Mouse (Mus musculus): Measurements from ENCODE around the gene Rabac1. TPM values are rescaled to one million over a fixed set of nuclear protein-coding genes. Genes with fewer than 3 reads are reported as not detected.

Rabac1 gene
- polyA plus RNA-seq, 1 experiment from 2014 or later, result 275 TPM

GRCm38 (mm10) chr7:24970341-24970740 is 2.2 kb downstream of the Rabac1 start:
- no peak for ATAC-seq (replicated peaks; ENCODE audit: extremely low read depth, insufficient read depth, low FRiP score)
- no peak overlapping the region for H3K4me3 ChIP-seq (ENCODE audit: low read length)
- H3K4me2 ChIP-seq (ENCODE audit: low read depth, low read length), result no peak overlapping the region
- no peaks in the 10 kb centered on the region for H3K9me3 ChIP-seq (replicated peaks; ENCODE audit: control insufficient read depth, low read length)
- H3K4me1 ChIP-seq (ENCODE audit: control insufficient read depth, insufficient read depth, low read length), result peaks cover 9% of the 10 kb centered on the region
- peaks cover 8% of the 10 kb centered on the region for H3K36me3 ChIP-seq (ENCODE audit: control insufficient read depth, insufficient read depth)
- 95% methylated on average over 3 of the region's 3 CpGs for WGBS
- no peaks in the 10 kb centered on the region for H3K27me3 ChIP-seq (ENCODE audit: control insufficient read depth, insufficient read depth, low read length)
- no peak overlapping the region for H3K27ac ChIP-seq (ENCODE audit: low read length)
- no peak overlapping the region for H3K9ac ChIP-seq (ENCODE audit: low read length)

- H3K9me3 ChIP-seq (replicated peaks; ENCODE audit: control insufficient read depth, low read length), result no peaks in the 10 kb centered on the region
- H3K27me3 ChIP-seq (ENCODE audit: control insufficient read depth, insufficient read depth, low read length), result no peaks in the 10 kb centered on the region
- peaks cover 8% of the 10 kb centered on the region for H3K36me3 ChIP-seq (ENCODE audit: control insufficient read depth, insufficient read depth)
- no peak overlapping the region for H3K27ac ChIP-seq (ENCODE audit: low read length)
- 77% methylated on average over 12 of the region's 12 CpGs for WGBS
- H3K4me3 ChIP-seq (ENCODE audit: low read length), result no peak overlapping the region
- H3K4me1 ChIP-seq (ENCODE audit: control insufficient read depth, insufficient read depth, low read length), result peaks cover 9% of the 10 kb centered on the region
- ATAC-seq (replicated peaks; ENCODE audit: extremely low read depth, insufficient read depth, low FRiP score), result no peak
- H3K4me2 ChIP-seq (ENCODE audit: low read depth, low read length), result no peak overlapping the region
- no peak overlapping the region for H3K9ac ChIP-seq (ENCODE audit: low read length)
These were observed 2.7 kb downstream of the Rabac1 start for GRCm38 (mm10) chr7:24969805-24970204.

GRCm38 (mm10) chr7:24968463-24968862 is 4.1 kb downstream of the Rabac1 start:
- Histone ChIP-seq H3K4me2 (ENCODE audit: low read depth, low read length) (no peak overlapping the region), H3K27ac (ENCODE audit: low read length) (no peak overlapping the region), H3K4me3 (ENCODE audit: low read length) (no peak overlapping the region), H3K9me3 (replicated peaks; ENCODE audit: control insufficient read depth, low read length) (no peaks in the 10 kb centered on the region), H3K9ac (ENCODE audit: low read length) (no peak overlapping the region), H3K4me1 (ENCODE audit: control insufficient read depth, insufficient read depth, low read length) (peaks cover 9% of the 10 kb centered on the region), H3K27me3 (ENCODE audit: control insufficient read depth, insufficient read depth, low read length) (no peaks in the 10 kb centered on the region), H3K36me3 (ENCODE audit: control insufficient read depth, insufficient read depth) (peaks cover 8% of the 10 kb centered on the region)
- WGBS, result 65% methylated on average over 6 of the region's 6 CpGs
- ATAC-seq (replicated peaks; ENCODE audit: extremely low read depth, insufficient read depth, low FRiP score), result no peak

- H3K9me3 ChIP-seq (replicated peaks; ENCODE audit: control insufficient read depth, low read length), result no peaks in the 10 kb centered on the region
- H3K27ac ChIP-seq (ENCODE audit: low read length), result no peak overlapping the region
- no peak overlapping the region for H3K4me3 ChIP-seq (ENCODE audit: low read length)
- peaks cover 8% of the 10 kb centered on the region for H3K36me3 ChIP-seq (ENCODE audit: control insufficient read depth, insufficient read depth)
- no peak overlapping the region for H3K9ac ChIP-seq (ENCODE audit: low read length)
- no peak overlapping the region for H3K4me2 ChIP-seq (ENCODE audit: low read depth, low read length)
- ATAC-seq (replicated peaks; ENCODE audit: extremely low read depth, insufficient read depth, low FRiP score), result no peak
- WGBS, result 83% methylated on average over 8 of the region's 8 CpGs
- H3K27me3 ChIP-seq (ENCODE audit: control insufficient read depth, insufficient read depth, low read length), result no peaks in the 10 kb centered on the region
- peaks cover 9% of the 10 kb centered on the region for H3K4me1 ChIP-seq (ENCODE audit: control insufficient read depth, insufficient read depth, low read length)
These were observed 4.6 kb downstream of the Rabac1 start for GRCm38 (mm10) chr7:24967966-24968365.

- H3K27me3 ChIP-seq (ENCODE audit: control insufficient read depth, insufficient read depth, low read length), result no peaks in the 10 kb centered on the region
- no peaks in the 10 kb centered on the region for H3K4me1 ChIP-seq (ENCODE audit: control insufficient read depth, insufficient read depth, low read length)
- WGBS, result 16% methylated on average over 5 of the region's 5 CpGs
- H3K9ac ChIP-seq (ENCODE audit: low read length), result no peak overlapping the region
- peaks cover 8% of the 10 kb centered on the region for H3K36me3 ChIP-seq (ENCODE audit: control insufficient read depth, insufficient read depth)
- no peak overlapping the region for H3K27ac ChIP-seq (ENCODE audit: low read length)
- H3K4me2 ChIP-seq (ENCODE audit: low read depth, low read length), result no peak overlapping the region
- no peak overlapping the region for H3K4me3 ChIP-seq (ENCODE audit: low read length)
- no peak for ATAC-seq (replicated peaks; ENCODE audit: extremely low read depth, insufficient read depth, low FRiP score)
- H3K9me3 ChIP-seq (replicated peaks; ENCODE audit: control insufficient read depth, low read length), result no peaks in the 10 kb centered on the region
These were observed 7.5 kb downstream of the Rabac1 start for GRCm38 (mm10) chr7:24964897-24965535.

GRCm38 (mm10) chr7:24964288-24964687 is 8.3 kb downstream of the Rabac1 start:
- Histone ChIP-seq H3K4me2 (ENCODE audit: low read depth, low read length) (no peak overlapping the region), H3K9ac (ENCODE audit: low read length) (no peak overlapping the region), H3K36me3 (ENCODE audit: control insufficient read depth, insufficient read depth) (peaks cover 3% of the 10 kb centered on the region; the same call in 1 of the 2 replicates), H3K27ac (ENCODE audit: low read length) (no peak overlapping the region), H3K4me1 (ENCODE audit: control insufficient read depth, insufficient read depth, low read length) (no peaks in the 10 kb centered on the region), H3K9me3 (replicated peaks; ENCODE audit: control insufficient read depth, low read length) (no peaks in the 10 kb centered on the region), H3K27me3 (ENCODE audit: control insufficient read depth, insufficient read depth, low read length) (no peaks in the 10 kb centered on the region), H3K4me3 (ENCODE audit: low read length) (no peak overlapping the region)
- no peak for ATAC-seq (replicated peaks; ENCODE audit: extremely low read depth, insufficient read depth, low FRiP score)
- 62% methylated on average over 2 of the region's 2 CpGs for WGBS

GRCm38 (mm10) chr7:24955226-24955625 is 17.3 kb downstream of the Rabac1 start:
- 6% methylated on average over 30 of the region's 33 CpGs for WGBS
- H3K27ac ChIP-seq (ENCODE audit: low read length), result no peak overlapping the region
- ATAC-seq (replicated peaks; ENCODE audit: extremely low read depth, insufficient read depth, low FRiP score), result no peak
- H3K4me1 ChIP-seq (ENCODE audit: control insufficient read depth, insufficient read depth, low read length), result 0 out of 2 replicates have a peak, but pooled peaks cover 6% of the 10 kb centered on the region
- peaks cover 67% of the 10 kb centered on the region for H3K27me3 ChIP-seq (ENCODE audit: control insufficient read depth, insufficient read depth, low read length)
- H3K36me3 ChIP-seq (ENCODE audit: control insufficient read depth, insufficient read depth), result no peaks in the 10 kb centered on the region
- H3K4me3 ChIP-seq (ENCODE audit: low read length), result peak overlapping the region; percentile 48
- H3K9me3 ChIP-seq (replicated peaks; ENCODE audit: control insufficient read depth, low read length), result 0 out of 2 replicates have a peak, but pooled peaks cover 2% of the 10 kb centered on the region
- no peak overlapping the region for H3K9ac ChIP-seq (ENCODE audit: low read length)
- H3K4me2 ChIP-seq (ENCODE audit: low read depth, low read length), result peak overlapping the region; percentile 65; the same call in 1 of the 2 replicates

- no peaks in the 10 kb centered on the region for H3K36me3 ChIP-seq (ENCODE audit: control insufficient read depth, insufficient read depth)
- peak overlapping the region; percentile 27; the same call in 1 of the 2 replicates for H3K9ac ChIP-seq (ENCODE audit: low read length)
- H3K4me2 ChIP-seq (ENCODE audit: low read depth, low read length), result peak overlapping the region; percentile 65
- ATAC-seq (replicated peaks; ENCODE audit: extremely low read depth, insufficient read depth, low FRiP score), result 0 out of 2 replicates have a peak, but pooled peaks have one; percentile 21
- 0 out of 2 replicates have a peak, but pooled peaks cover 2% of the 10 kb centered on the region for H3K9me3 ChIP-seq (replicated peaks; ENCODE audit: control insufficient read depth, low read length)
- 0 out of 2 replicates have a peak, but pooled peaks cover 6% of the 10 kb centered on the region for H3K4me1 ChIP-seq (ENCODE audit: control insufficient read depth, insufficient read depth, low read length)
- peak overlapping the region; percentile 48 for H3K4me3 ChIP-seq (ENCODE audit: low read length)
- H3K27me3 ChIP-seq (ENCODE audit: control insufficient read depth, insufficient read depth, low read length), result peaks cover 75% of the 10 kb centered on the region
- 2% methylated on average over 30 of the region's 30 CpGs for WGBS
- H3K27ac ChIP-seq (ENCODE audit: low read length), result no peak overlapping the region
These were observed 18.1 kb downstream of the Rabac1 start for GRCm38 (mm10) chr7:24954450-24954849.

GRCm38 (mm10) chr7:24953966-24954365 is 18.6 kb downstream of the Rabac1 start:
- Histone ChIP-seq H3K36me3 (ENCODE audit: control insufficient read depth, insufficient read depth) (no peaks in the 10 kb centered on the region), H3K27me3 (ENCODE audit: control insufficient read depth, insufficient read depth, low read length) (peaks cover 79% of the 10 kb centered on the region), H3K9me3 (replicated peaks; ENCODE audit: control insufficient read depth, low read length) (0 out of 2 replicates have a peak, but pooled peaks cover 2% of the 10 kb centered on the region), H3K4me2 (ENCODE audit: low read depth, low read length) (peak overlapping the region; percentile 65), H3K27ac (ENCODE audit: low read length) (no peak overlapping the region), H3K9ac (ENCODE audit: low read length) (peak overlapping the region; percentile 27; the same call in 1 of the 2 replicates), H3K4me3 (ENCODE audit: low read length) (peak overlapping the region; percentile 48), H3K4me1 (ENCODE audit: control insufficient read depth, insufficient read depth, low read length) (0 out of 2 replicates have a peak, but pooled peaks cover 6% of the 10 kb centered on the region)
- no peak for ATAC-seq (replicated peaks; ENCODE audit: extremely low read depth, insufficient read depth, low FRiP score)
- 2% methylated on average over 21 of the region's 24 CpGs for WGBS

Data from heart, embryonic 16.5 days (tissue).